Mouse (Mus musculus) kidney, adult 2 months (tissue): Measurements from ENCODE around the gene C9.

ENCODE experiments used
- CTCF ChIP-seq: fragments of 200-500 bp; conservative IDR thresholded peaks from 2 replicates; pipeline ENCODE4 v1.5.1; 2011; ENCODE audit warnings: low read depth, mild to moderate bottlenecking, control low read depth, low read length, moderate library complexity, mixed read lengths; ENCODE audit not compliant: insufficient read depth, insufficient read length
- POLR2A ChIP-seq: fragments of 200-500 bp; IDR thresholded peaks from one replicate; pipeline ENCODE4 v1.6.1; 2011; ENCODE audit warnings: low read depth, low read length, control low read depth

- TF ChIP-seq CTCF = no peak
- no peak for TF ChIP-seq POLR2A
Observed at GRCm38 (mm10) chr15:6398211-6398610, 46.9 kb upstream of the C9 start.
